Mouse (Mus musculus): ENCODE results near the gene Pi4ka. TPM values are rescaled to one million over a fixed set of nuclear protein-coding genes. Genes with fewer than 3 reads are reported as not detected.

Gene Pi4ka
- polyA plus RNA-seq, 1 experiment from 2014 or later, result 15.5 TPM

DNA sequence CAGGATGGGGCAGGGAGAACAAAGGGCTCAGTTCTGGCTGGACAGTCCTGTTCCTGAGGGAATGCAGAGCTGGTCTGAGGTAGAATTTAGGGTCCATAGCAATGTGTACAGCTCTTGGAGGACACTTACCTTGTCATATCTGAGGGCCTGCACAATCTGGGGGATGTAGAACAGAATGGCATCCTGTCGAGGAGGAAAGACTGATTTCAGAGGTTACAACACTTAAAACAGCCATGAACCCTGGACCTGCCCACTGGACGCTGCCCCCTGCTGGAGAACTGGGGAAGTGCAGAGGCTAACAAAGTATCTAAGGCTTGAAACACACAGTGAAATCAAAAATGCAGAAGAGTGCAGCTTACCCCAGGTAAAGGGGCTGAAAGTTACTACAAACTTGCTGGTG lies 113.4 kb downstream of the Pi4ka start:
- H3K4me2 ChIP-seq (replicated peaks; ENCODE audit: low read depth), result no peak overlapping the region
- no peaks in the 10 kb centered on the region for H3K9me3 ChIP-seq (ENCODE audit: control insufficient read depth, low read length)
- no peak overlapping the region for H3K9ac ChIP-seq (ENCODE audit: low read length)
- no peak for ATAC-seq (ENCODE audit: low FRiP score, low TSS enrichment)
- H3K27me3 ChIP-seq (ENCODE audit: control insufficient read depth, insufficient read depth, low read length), result no peaks in the 10 kb centered on the region
- DNase-seq (ENCODE audit: low spot score), result peak; percentile 83
- no peak overlapping the region for H3K27ac ChIP-seq (replicated peaks)
- H3K4me3 ChIP-seq (ENCODE audit: low read depth, low read length), result no peak overlapping the region
- peaks cover 24% of the 10 kb centered on the region for H3K36me3 ChIP-seq (ENCODE audit: control insufficient read depth, insufficient read depth, low read length)
- H3K4me1 ChIP-seq (replicated peaks; ENCODE audit: control insufficient read depth, insufficient read depth), result no peaks in the 10 kb centered on the region
- TF ChIP-seq EP300 (optimal IDR thresholded peaks at IDR 0.05) (no peak), CTCF (IDR thresholded peaks at IDR 0.05; ENCODE audit: low read depth) (peak; percentile 95)
- 2% methylated on average over 2 of the region's 2 CpGs for WGBS

DNA sequence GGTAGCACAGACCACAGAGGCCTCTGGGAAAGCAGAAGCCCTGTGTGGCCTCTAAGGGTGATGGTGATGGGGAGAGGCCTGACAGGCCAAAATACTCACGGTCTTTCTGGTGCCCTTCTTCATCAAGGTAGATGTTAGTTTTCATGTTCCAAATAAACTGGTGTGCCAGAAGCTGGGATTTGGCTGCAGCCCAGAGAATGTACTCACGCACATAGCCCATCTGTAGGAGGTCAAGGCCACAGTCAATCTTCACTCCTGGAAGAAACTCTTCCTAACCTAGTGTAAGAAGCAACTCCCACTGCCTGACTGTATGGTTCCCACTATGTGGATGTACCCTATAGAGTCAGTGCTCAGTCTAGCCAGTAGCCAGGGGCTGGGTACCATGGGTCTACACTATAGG lies 115.1 kb downstream of the Pi4ka start:
- Histone ChIP-seq H3K27me3 (ENCODE audit: control insufficient read depth, insufficient read depth, low read length) (no peaks in the 10 kb centered on the region), H3K36me3 (ENCODE audit: control insufficient read depth, insufficient read depth, low read length) (peaks cover 19% of the 10 kb centered on the region), H3K9ac (ENCODE audit: low read length) (no peak overlapping the region), H3K9me3 (ENCODE audit: control insufficient read depth, low read length) (no peaks in the 10 kb centered on the region), H3K4me3 (ENCODE audit: low read depth, low read length) (no peak overlapping the region), H3K4me2 (replicated peaks; ENCODE audit: low read depth) (no peak overlapping the region), H3K27ac (replicated peaks) (no peak overlapping the region), H3K4me1 (replicated peaks; ENCODE audit: control insufficient read depth, insufficient read depth) (no peaks in the 10 kb centered on the region)
- ATAC-seq (ENCODE audit: low FRiP score, low TSS enrichment) (no peak), DNase-seq (ENCODE audit: low spot score) (no peak)
- TF ChIP-seq EP300 (optimal IDR thresholded peaks at IDR 0.05) (no peak), CTCF (IDR thresholded peaks at IDR 0.05; ENCODE audit: low read depth) (no peak)
- WGBS, result 77% methylated on average over 2 of the region's 2 CpGs

DNA sequence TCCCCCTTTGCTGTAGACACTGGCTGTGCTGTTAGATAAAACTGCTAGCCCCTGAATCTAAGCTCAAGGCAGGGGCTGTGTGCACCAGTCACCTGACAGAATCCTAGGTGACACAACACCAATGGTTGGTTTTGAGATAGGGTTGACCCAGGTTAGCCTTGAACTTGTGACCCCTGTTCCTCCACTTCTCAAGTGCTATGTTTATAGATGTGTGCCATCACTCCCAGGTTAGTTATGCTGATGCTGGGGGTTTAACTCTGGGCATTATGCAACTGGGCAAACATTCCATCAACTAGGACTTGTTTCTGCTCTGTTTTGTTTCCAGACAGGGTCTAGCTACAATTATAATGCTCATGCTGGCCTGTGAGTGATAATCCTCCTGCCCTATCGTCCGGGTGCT lies 119.0 kb downstream of the Pi4ka start:
- DNase-seq (ENCODE audit: low spot score), result no peak
- H3K27ac ChIP-seq (replicated peaks), result no peak overlapping the region
- H3K27me3 ChIP-seq (ENCODE audit: control insufficient read depth, insufficient read depth, low read length), result no peaks in the 10 kb centered on the region

DNA sequence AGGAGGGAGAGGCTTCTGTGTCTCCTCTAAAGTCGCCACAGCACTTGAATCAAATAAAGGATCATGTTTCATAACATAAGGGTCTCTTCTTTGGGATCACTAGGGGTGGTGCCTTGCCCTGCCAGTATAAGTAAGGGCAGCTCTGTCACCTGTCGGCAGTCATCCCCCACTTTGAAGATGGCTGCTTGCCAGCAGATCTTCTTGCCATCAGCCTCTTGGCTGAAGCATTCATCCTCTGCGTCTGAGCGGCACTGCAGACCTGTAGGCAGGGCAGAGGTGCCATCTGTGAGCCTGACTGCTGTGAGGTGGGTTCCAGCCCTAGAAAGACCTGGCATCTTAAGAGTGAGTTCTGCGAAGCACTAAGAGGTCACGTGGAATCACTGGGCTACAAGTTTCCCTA lies 123.0 kb downstream of the Pi4ka start:
- 72% methylated on average over 6 of the region's 6 CpGs for WGBS
- Histone ChIP-seq H3K9ac (ENCODE audit: low read length) (no peak overlapping the region), H3K9me3 (ENCODE audit: control insufficient read depth, low read length) (no peaks in the 10 kb centered on the region), H3K36me3 (ENCODE audit: control insufficient read depth, insufficient read depth, low read length) (peaks cover 19% of the 10 kb centered on the region), H3K27me3 (ENCODE audit: control insufficient read depth, insufficient read depth, low read length) (no peaks in the 10 kb centered on the region), H3K4me3 (ENCODE audit: low read depth, low read length) (no peak overlapping the region), H3K4me2 (replicated peaks; ENCODE audit: low read depth) (no peak overlapping the region), H3K4me1 (replicated peaks; ENCODE audit: control insufficient read depth, insufficient read depth) (no peaks in the 10 kb centered on the region), H3K27ac (replicated peaks) (no peak overlapping the region)
- DNase-seq (ENCODE audit: low spot score), result no peak
- ATAC-seq (ENCODE audit: low FRiP score, low TSS enrichment), result no peak
- no peak for TF ChIP-seq CTCF (IDR thresholded peaks at IDR 0.05; ENCODE audit: low read depth)
- TF ChIP-seq EP300 (optimal IDR thresholded peaks at IDR 0.05), result no peak

More for the DNA sequence above, 119.0 kb downstream of the Pi4ka start:
- no peak overlapping the region for H3K4me2 ChIP-seq (replicated peaks; ENCODE audit: low read depth)
- H3K36me3 ChIP-seq (ENCODE audit: control insufficient read depth, insufficient read depth, low read length), result peaks cover 18% of the 10 kb centered on the region
- H3K9me3 ChIP-seq (ENCODE audit: control insufficient read depth, low read length), result no peaks in the 10 kb centered on the region
- ATAC-seq (ENCODE audit: low FRiP score, low TSS enrichment), result no peak
- H3K9ac ChIP-seq (ENCODE audit: low read length), result no peak overlapping the region
- no peak overlapping the region for H3K4me3 ChIP-seq (ENCODE audit: low read depth, low read length)
- TF ChIP-seq EP300 (optimal IDR thresholded peaks at IDR 0.05) (no peak), CTCF (IDR thresholded peaks at IDR 0.05; ENCODE audit: low read depth) (no peak)
- no peaks in the 10 kb centered on the region for H3K4me1 ChIP-seq (replicated peaks; ENCODE audit: control insufficient read depth, insufficient read depth)
- WGBS, result 85% methylated on average over 2 of the region's 2 CpGs

DNA sequence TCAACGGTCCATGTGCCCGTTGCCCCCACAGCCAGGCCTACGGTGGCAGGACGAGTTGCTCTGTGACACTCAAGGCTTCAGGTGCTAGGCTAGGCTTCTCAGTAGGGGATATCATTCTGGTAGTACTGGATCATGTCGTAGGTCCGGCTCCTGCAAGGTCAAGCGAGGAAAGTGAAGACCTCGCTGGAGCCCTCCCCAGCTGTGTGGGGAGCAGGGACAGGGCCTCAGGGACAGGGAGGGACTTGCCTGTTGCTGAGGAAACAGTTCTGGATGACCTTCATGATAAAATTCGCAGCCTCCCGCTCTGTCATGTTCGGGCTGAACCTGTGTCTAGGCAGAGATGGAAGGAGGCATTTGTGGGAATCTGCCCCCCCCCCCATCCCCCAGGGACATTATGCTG lies 125.6 kb downstream of the Pi4ka start:
- Histone ChIP-seq H3K27ac (replicated peaks) (no peak overlapping the region), H3K4me3 (ENCODE audit: low read depth, low read length) (no peak overlapping the region), H3K9ac (ENCODE audit: low read length) (no peak overlapping the region), H3K9me3 (ENCODE audit: control insufficient read depth, low read length) (no peaks in the 10 kb centered on the region), H3K27me3 (ENCODE audit: control insufficient read depth, insufficient read depth, low read length) (no peaks in the 10 kb centered on the region), H3K36me3 (ENCODE audit: control insufficient read depth, insufficient read depth, low read length) (peaks cover 14% of the 10 kb centered on the region), H3K4me2 (replicated peaks; ENCODE audit: low read depth) (no peak overlapping the region), H3K4me1 (replicated peaks; ENCODE audit: control insufficient read depth, insufficient read depth) (peaks cover 6% of the 10 kb centered on the region; the same call in 1 of the 2 replicates)
- 86% methylated on average over 11 of the region's 11 CpGs for WGBS
- DNase-seq (ENCODE audit: low spot score) (no peak), ATAC-seq (ENCODE audit: low FRiP score, low TSS enrichment) (no peak)
- no peak for TF ChIP-seq CTCF (IDR thresholded peaks at IDR 0.05; ENCODE audit: low read depth)

DNA sequence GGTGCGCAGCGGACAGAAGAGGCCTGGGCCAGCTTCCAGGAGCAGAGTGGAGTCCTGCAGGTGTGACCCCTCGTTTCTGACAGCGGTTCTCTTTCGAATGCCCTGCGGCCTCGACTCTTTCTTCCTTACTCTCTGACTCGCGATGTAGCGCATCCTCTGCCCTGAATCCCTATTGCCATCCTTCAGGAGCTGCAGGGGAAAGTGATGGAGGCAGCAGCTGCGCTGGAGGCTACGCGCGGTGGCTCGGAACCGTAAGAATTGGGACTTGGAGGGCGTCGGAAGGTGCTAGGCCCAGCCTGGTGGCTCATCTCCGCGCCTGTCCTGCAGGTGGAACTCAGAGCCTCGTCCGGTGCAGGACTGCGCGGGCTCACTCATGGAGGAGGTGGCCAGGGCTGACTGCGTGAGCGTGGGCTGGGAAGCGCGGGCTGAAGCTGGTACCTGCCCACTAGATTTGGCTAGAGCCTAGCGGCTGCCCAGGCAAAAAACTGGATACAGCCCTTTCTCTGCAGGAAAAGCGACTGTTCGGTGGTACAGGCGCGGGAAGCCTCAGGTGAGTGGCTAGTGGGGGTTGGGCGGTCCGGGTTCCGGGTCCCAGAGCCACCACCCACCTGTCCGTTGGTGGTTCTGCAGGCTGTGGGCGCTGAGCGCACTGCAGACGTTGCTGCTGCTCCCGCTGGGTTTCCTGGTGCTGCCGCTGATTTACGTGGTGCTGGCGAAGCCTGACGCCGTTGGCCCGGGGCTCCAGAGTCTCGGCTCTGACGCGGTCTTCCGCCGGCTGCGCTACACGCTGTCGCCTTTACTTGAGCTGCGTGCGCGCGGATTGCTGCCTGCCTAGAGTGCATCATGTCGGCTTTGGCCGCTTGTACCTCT lies 128.5 kb downstream of the Pi4ka start:
- WGBS, result 10% methylated on average over 61 of the region's 61 CpGs
- Histone ChIP-seq H3K9me3 (ENCODE audit: control insufficient read depth, low read length) (no peaks in the 10 kb centered on the region), H3K27me3 (ENCODE audit: control insufficient read depth, insufficient read depth, low read length) (no peaks in the 10 kb centered on the region), H3K36me3 (ENCODE audit: control insufficient read depth, insufficient read depth, low read length) (peaks cover 11% of the 10 kb centered on the region), H3K4me2 (replicated peaks; ENCODE audit: low read depth) (peak overlapping the region; percentile 97), H3K27ac (replicated peaks) (no peak overlapping the region), H3K9ac (ENCODE audit: low read length) (no peak overlapping the region), H3K4me3 (ENCODE audit: low read depth, low read length) (peak overlapping the region; percentile 62), H3K4me1 (replicated peaks; ENCODE audit: control insufficient read depth, insufficient read depth) (peaks cover 6% of the 10 kb centered on the region; the same call in 1 of the 2 replicates)
- DNase-seq (ENCODE audit: low spot score) (peak; percentile 48), ATAC-seq (ENCODE audit: low FRiP score, low TSS enrichment) (peak; percentile 6; the same call in 1 of the 2 replicates)
- no peak for TF ChIP-seq EP300 (optimal IDR thresholded peaks at IDR 0.05)
- no peak for TF ChIP-seq CTCF (IDR thresholded peaks at IDR 0.05; ENCODE audit: low read depth)

Measured in stomach, postnatal 0 days (tissue).